Mouse (Mus musculus) liver, embryonic 16.5 days (tissue): ENCODE data around the gene Uhrf1. TPM values are rescaled to one million over a fixed set of nuclear protein-coding genes. Genes with fewer than 3 reads are reported as not detected.

ENCODE experiments used
- polyA plus RNA-seq: library from polyadenylated mRNA; unstranded; fragments of >200 nt; fragmentation: Nextera tagmentation; extraction: Ambion mirVana; gene quantifications from 2 replicates; pipeline ENCODE4 v1.2.1, GENCODE M21; 2015

Uhrf1 gene
- polyA plus RNA-seq, 1 experiment from 2014 or later = 86.0 TPM

Other genes starting within 250 kb of the Uhrf1 start
- 14.1 and 15.3 TPM in 2 replicates for gene Ubxn6, start 228.3 kb upstream of the Uhrf1 start, polyA plus RNA-seq
- 36.1 and 37.2 TPM in 2 replicates for gene Hdgfl2, start 223.7 kb upstream of the Uhrf1 start, polyA plus RNA-seq
- 0.05 and 0.13 TPM in 2 replicates for gene Plin4, start 193.5 kb upstream of the Uhrf1 start, polyA plus RNA-seq
- gene Plin5, start 185.7 kb upstream of the Uhrf1 start, polyA plus RNA-seq = 5.2 and 9.7 TPM in 2 replicates
- gene Lrg1, start 181.3 kb upstream of the Uhrf1 start, polyA plus RNA-seq = 4.3 and 6.2 TPM in 2 replicates
- gene Sema6b, start 163.0 kb upstream of the Uhrf1 start, polyA plus RNA-seq = 0.81 and 1.3 TPM in 2 replicates
- 3.4 and 4.1 TPM in 2 replicates for gene Tnfaip8l1, start 140.8 kb upstream of the Uhrf1 start, polyA plus RNA-seq
- 56.2 and 56.4 TPM in 2 replicates for gene Mydgf, start 119.4 kb upstream of the Uhrf1 start, polyA plus RNA-seq
- gene Dpp9, start 84.4 kb upstream of the Uhrf1 start, polyA plus RNA-seq = 19.9 and 23.5 TPM in 2 replicates
- gene Fem1a, start 46.5 kb upstream of the Uhrf1 start, polyA plus RNA-seq = 5.2 and 5.7 TPM in 2 replicates
- 3.4 and 4.2 TPM in 2 replicates for gene Ticam1, start 26.5 kb upstream of the Uhrf1 start, polyA plus RNA-seq
- gene Plin3, start 10.4 kb upstream of the Uhrf1 start, polyA plus RNA-seq = 35.9 and 37.6 TPM in 2 replicates
- not detected in 2 replicates for gene Arrdc5, start 3.0 kb upstream of the Uhrf1 start, polyA plus RNA-seq
- 6.3 and 7.0 TPM in 2 replicates for gene Kdm4b, start 22.7 kb downstream of the Uhrf1 start, polyA plus RNA-seq
- gene Ptprs, start 173.2 kb downstream of the Uhrf1 start, polyA plus RNA-seq = 3.9 and 5.3 TPM in 2 replicates
- not detected in 2 replicates for gene Znrf4, start 209.1 kb downstream of the Uhrf1 start, polyA plus RNA-seq